Mouse (Mus musculus) embryonic fibroblast, embryonic 13.5 days (primary cell): ENCODE results near the gene Celf5.

ENCODE experiments used
- CTCF ChIP-seq: IDR thresholded peaks from 2 replicates; pipeline ENCODE4 v1.5.1; 2011; ENCODE audit warnings: mild to moderate bottlenecking, control low read depth, low read length, moderate library complexity, borderline replicate concordance; ENCODE audit not compliant: insufficient read depth
- POLR2A ChIP-seq: IDR thresholded peaks from 2 replicates; pipeline ENCODE4 v1.6.1; 2011; ENCODE audit warnings: low read depth, mild to moderate bottlenecking, control low read depth, low read length, moderate library complexity

DNA sequence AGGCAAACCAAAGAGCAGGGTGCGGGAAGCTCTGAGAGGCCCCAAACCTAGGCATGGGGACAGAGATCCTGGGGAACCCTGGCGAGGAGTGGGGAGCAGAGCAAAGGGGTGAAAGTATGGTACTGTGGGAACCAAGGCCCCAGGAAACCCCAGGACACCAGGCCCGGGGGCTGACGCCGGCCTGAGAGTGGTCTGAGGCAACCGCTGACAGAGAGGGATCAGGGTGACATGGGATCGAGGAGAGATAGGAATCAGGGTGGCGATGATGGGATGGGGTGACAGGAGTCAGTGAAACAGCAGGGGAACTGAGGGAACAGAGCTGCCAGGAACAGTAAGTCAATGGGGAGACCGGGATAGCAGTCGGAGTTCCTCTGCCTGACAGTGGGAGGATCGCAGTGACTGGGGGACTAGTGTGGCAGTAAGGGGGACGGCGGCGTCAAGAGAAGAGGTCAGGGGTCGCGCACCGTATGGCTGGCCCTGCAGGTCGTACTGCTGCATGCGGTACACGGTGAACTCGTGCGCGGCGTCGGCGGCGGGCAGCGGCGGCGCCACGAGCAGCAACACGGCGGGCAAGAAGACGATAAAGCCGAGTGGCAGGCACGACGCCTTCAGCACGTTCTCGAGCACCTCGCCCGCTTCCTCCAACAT is 13.2 kb upstream of the Celf5 start:
- TF ChIP-seq POLR2A (no peak), CTCF (no peak)
